Mouse (Mus musculus) frontal cortex, adult 2 months (tissue): ENCODE data around the gene Rpn1. TPM values are rescaled to one million over a fixed set of nuclear protein-coding genes. Genes with fewer than 3 reads are reported as not detected.

Experiments used
- DNase-seq, 2 experiments: peaks; one replicate each; pipeline ENCODE4 v3.0.0; 2022; ENCODE audit warnings: low spot score in 1 of 2; ENCODE audit errors: extremely low spot score in 1 of 2
- polyA plus RNA-seq: library from polyadenylated mRNA; depleted of rRNA; stranded (reverse); fragments of >200 nt; gene quantifications from 2 replicates; pipeline ENCODE4 v1.2.3, GENCODE M21; 2012; rRNA removed

Rpn1 gene
- polyA plus RNA-seq, 1 experiment = 138 TPM

DNA sequence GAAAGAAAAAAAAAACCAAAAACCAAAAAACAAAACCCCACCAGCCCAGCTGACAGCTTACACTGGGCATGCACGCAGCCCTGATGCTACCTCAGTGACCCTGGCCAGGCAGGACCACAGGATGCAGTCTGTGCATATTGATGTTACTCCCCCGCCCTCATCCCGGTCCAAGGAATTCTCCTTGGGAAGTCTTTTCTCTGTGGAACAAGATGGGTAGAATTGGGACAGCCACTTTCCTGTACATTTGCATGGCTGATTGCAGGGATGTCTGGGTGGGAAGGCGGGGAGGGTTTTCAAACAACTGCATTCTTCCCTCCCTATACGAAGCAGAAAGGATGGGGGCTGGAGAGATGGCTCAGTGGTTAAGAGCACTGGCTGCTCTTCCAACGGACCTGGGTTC, 68.7 kb downstream of the Rpn1 start:
- no peak for DNase-seq

Other genes starting within 250 kb of the Rpn1 start
- gene Gm45140, start 248.7 kb upstream of the Rpn1 start, polyA plus RNA-seq = 3.8 and 5.9 TPM in 2 replicates
- gene Isy1, start 245.7 kb upstream of the Rpn1 start, polyA plus RNA-seq = 26.7 and 26.9 TPM in 2 replicates
- gene Cnbp, start 233.4 kb upstream of the Rpn1 start, polyA plus RNA-seq = 326 and 335 TPM in 2 replicates
- gene Copg1, start 196.7 kb upstream of the Rpn1 start, polyA plus RNA-seq = 170 TPM in 2 replicates
- 42.2 and 43.0 TPM in 2 replicates for gene Hmces, start 170.5 kb upstream of the Rpn1 start, polyA plus RNA-seq
- 56.0 and 56.4 TPM in 2 replicates for gene H1fx, start 102.8 kb upstream of the Rpn1 start, polyA plus RNA-seq
- 388 and 392 TPM in 2 replicates for gene Rab7, start 39.2 kb upstream of the Rpn1 start, polyA plus RNA-seq
- 5.7 and 7.4 TPM in 2 replicates for gene Gata2, start 109.4 kb downstream of the Rpn1 start, polyA plus RNA-seq
- gene Dnajb8, start 137.8 kb downstream of the Rpn1 start, polyA plus RNA-seq = not detected in 2 replicates